Mouse (Mus musculus) embryo, embryonic 11 days (tissue): Measurements from ENCODE around the gene Olfml2b.

ENCODE experiments used
- DNase-seq: peaks from one replicate; pipeline ENCODE4 v3.0.0-alpha.2; 2015

Gene Olfml2b

DNA sequence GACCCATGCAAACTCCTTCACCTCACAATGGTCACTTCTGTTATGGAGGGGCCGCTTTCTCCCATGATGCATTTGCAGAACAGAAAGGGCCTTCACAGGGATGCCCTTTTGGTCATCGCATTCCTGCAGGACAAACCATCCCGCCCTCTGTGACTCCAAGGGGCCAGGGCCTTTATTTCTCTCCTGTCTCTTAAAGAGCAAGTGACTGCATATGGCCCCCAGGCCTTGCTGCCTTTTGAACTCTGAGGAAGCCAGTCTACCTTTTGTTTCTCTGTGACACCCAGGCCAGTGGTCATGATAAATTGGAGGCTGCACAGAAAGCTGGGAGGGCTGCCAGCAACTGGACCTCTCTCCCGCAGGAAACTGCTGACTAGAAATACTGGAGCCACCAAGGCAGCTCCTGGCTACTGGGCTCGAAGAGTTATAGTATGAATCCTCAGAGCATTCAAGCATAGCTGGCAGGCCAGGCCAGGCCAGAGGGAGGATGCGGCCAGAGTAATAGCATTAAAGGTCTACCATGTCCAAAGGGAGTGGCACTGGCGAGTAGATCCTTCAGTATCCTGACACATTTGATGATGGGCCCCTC lies 53.5 kb downstream of the Olfml2b start:
- peak; percentile 13 for DNase-seq

GRCm38 (mm10) chr1:170698771-170699170 lies 54.4 kb downstream of the Olfml2b start:
- DNase-seq = no peak

DNA sequence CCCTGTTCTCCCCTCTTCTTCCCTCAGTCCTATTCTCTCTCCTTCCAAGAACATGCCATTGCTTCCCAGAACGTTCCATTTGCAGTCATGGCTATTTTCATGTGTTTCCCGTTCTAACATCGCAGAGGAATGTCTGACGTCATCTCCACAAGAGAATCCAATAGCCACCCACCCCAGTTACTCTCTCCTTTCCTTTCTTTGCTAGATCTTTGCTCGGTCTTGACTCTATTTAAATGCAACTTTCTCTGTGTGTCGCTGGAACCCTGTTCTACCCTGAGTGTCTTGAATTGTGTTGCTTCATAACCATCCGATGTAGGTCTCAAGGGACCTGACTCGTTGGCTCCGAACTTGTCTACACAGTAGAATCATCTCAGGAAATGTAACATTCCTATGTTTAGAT lies 55.2 kb downstream of the Olfml2b start:
- DNase-seq = no peak

- DNase-seq = no peak
Measured at GRCm38 (mm10) chr1:170700496-170701027, 56.2 kb downstream of the Olfml2b start.

DNA sequence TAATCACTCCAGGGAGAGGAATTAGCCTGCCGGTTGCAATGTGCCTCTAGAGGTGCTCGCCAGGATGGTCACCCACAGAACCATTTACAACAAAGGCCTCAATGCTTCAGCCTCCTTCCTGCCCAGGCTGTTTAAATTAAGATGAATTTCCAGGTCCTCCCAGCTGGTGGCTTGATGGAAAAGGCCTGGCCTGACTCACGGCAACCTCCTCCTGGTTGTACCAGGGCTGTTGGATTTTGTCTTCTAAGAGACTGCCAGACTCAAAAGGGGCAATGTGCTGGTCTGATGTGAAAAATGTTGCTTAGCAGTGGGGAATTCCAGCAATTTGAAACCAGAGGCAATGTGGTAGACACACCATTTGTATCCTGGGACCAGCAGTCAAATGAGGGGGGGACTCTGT lies 56.8 kb downstream of the Olfml2b start:
- peak; percentile 25 for DNase-seq

DNA sequence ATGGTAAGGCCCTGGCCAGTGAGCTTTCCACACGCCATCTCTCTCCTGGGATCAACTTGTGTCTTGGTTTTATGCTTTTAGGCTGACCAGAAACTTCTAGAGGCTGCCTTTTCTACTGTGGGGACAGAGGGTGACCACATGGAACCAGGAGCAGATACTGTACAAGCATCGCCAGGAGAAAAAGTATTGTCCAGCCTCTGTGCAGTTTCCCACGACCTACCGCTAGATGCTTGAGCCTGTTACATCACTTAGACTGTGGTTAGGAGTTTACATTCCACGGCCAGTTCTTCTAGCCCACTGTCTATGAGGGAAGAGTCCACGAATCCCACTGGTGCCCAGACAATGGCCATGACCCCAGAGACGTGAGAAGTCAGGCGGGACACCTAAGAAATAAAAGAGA lies 57.2 kb downstream of the Olfml2b start:
- no peak for DNase-seq

DNA sequence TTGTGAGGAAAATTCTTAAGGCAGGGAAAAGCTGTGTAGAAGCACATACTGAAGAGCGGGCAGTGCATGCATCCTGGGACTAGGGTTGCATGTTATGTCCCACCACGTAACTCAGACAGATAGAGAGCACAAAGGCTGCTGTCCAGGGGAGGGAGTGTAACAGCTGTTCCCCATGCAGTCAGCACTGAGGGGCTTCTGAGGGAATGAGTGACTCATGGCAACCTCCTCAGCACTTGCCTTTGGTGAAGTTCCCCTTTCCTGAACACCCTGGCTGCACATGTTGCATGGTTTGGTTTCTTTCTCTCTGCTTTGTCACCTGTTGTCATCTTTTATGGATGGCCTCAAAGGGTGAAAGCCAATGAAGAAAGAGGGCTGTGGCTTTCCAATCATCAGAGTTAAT lies 57.9 kb downstream of the Olfml2b start:
- no peak for DNase-seq

DNA sequence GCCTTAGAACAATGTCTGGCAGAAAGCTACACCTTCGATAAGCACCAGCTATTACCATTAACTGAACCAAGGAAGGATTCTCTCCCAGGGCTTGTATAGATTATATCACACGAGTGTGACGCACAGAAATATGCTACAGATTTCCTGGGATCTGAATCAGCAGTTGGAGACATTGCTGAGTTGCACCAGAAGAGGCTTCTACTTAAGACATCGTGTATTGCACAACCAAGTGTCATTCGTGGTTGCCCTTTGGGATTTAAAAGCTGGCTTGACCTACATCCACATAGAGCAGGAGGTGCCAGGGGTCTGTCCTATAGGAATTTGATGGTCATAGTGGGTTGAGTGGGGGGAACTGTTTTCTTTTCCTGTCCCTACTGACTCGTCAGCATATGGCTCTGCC lies 58.6 kb downstream of the Olfml2b start:
- no peak for DNase-seq

GRCm38 (mm10) chr1:170704103-170704502 lies 59.8 kb downstream of the Olfml2b start:
- no peak for DNase-seq

DNA sequence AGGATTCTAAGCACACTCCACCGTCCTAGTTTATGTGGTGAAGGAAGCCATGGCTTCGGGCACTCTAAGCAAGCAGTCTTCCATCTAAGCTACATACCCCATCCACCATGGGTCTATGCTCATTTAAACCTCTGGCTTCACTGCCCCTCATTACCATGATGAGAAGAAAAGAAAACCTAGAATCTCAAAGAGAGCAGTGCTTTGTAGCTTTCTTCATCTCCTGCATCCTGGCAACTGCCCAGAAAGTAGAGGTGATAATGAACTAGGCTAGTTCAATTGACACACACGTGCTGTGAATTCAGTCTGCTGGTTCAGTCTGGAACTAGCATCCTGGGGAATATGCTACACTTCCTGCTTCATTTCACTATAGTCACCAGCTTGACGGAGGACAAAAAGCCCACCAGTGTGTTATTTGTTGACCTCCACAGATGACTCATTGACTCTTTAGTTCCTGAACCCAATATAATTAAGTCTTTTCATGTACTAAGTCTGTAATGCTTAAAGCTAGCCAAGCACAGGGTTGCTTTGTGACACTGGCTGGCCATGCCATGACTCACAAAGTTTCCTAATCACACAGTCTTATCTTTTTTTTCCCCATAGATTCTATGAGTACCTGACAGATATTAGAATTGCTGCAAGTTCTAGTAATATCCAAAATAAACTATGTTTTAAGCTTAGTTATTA lies 60.7 kb downstream of the Olfml2b start:
- DNase-seq = no peak

DNA sequence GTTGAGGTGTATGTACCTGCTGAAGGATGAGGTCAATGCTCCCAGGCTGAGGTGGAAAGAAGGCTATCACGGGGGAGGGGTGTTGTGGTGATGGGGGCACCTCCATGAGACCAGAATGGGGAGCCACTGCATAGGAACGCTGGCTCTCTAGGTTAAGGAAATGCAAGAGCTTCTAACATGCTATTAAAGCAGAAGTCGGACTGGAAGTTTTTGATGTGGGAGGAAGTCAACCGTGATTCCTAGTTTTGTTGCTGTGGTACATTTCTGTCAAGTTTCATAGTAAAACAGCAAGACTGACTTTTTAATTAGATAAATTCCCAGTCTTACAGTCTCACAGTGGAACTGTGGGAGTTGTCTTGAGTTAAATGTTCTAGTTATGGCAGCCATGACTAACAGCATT lies 61.7 kb downstream of the Olfml2b start:
- DNase-seq = no peak

- DNase-seq = no peak
Measured at GRCm38 (mm10) chr1:170709034-170709433, 64.7 kb downstream of the Olfml2b start.

DNA sequence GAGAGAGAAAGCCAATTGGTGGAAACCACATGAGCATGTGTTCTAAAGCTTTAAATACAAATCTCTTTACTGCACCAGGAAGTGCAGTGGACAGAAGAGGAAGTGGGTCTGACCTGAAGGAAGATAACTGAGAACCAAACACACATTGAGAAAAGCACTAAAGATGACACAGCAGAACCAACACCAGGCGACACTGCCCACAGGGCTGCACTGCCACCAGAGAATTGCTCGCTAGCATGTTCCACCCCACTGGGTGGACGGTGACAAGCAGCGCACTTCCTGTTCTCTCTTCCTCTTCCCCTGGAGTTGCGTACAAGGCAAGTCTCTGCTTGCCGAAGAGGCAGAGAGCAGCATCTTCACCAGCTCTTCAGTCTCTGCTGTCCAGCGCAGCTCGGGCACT lies 65.1 kb downstream of the Olfml2b start:
- DNase-seq = no peak

- DNase-seq = no peak
Measured at GRCm38 (mm10) chr1:170709969-170710368, 65.6 kb downstream of the Olfml2b start.

DNA sequence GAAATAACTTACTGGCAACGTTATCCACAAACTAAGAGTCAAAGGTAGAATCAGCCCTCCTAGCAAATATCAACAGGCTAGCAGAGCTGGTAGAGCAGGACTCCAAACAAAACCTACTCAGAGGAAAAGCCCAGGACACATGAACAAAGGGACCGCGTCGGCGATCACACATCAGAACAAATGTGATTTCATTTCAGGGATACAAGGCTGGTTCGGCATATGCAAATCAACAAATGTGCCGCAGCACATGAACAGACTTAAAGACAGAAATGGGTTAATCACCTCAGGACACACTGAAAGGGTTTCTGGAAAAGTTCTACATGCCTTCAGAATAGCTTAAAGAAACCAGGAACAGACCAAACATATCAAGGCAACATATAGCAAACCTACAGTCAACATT lies 67.4 kb downstream of the Olfml2b start:
- DNase-seq = no peak

- no peak for DNase-seq
Measured at GRCm38 (mm10) chr1:170717241-170717828, 73.0 kb downstream of the Olfml2b start.

GRCm38 (mm10) chr1:170718133-170718810 lies 73.9 kb downstream of the Olfml2b start:
- peak; percentile 35 for DNase-seq

- DNase-seq = no peak
Measured at GRCm38 (mm10) chr1:170721560-170721959, 77.2 kb downstream of the Olfml2b start.

DNA sequence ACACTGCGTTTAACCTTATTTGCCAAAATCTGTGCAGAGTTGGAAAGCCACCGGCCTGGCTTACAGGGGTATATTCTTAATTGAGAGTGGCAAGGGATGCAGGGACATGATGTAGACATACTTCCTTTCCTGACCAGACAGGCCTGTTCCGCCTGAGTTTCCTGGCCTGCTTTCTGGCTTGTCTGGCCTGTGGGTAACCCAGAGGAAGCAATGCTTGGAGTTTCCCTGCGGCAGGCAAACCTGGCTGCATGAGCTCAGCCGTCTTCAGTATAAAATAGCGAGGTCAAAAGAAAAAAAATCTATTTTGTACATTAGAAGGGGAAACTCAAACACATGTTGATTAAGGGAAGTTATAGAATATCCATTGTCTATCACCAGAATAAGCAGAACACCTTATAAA lies 84.2 kb downstream of the Olfml2b start:
- DNase-seq = no peak

- DNase-seq = no peak
Measured at GRCm38 (mm10) chr1:170729267-170729962, 85.1 kb downstream of the Olfml2b start.

DNA sequence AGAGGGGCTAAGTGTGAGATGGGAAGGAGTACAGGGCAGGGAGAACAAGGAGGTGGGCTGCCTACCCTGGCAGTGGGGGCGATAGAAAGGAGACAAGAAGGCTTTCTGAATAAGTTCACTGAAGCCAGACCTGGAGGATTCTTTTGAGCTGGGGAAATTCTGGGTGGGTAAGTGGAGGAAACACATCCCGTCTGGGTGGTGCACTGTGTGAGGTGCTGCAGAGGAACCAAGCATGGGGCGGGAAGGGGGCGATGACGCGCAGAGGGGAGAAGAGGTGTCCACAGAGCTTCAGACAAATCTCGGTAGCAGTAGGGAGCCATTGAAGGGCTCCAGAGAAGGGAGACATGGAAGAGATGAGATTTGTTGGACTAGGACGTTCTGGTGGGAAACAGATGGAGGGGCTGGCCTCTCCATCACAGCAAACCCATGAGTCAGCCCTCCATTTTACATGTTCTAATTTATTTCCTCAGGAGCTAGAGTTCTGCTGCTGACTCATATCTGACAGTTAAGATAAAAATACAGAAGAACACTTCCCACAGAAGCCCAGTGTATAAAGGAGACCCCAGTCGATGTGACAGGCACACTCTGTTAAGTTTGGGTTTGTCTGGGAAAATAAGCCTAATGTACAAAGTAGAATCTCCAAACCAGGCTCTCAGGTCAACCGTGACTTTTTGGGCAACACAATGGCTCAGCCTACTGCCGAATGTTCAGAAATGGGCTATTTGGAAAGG lies 87.7 kb downstream of the Olfml2b start:
- no peak for DNase-seq
